Mouse (Mus musculus): ENCODE results near the gene Map2k4. TPM values are rescaled to one million over a fixed set of nuclear protein-coding genes. Genes with fewer than 3 reads are reported as not detected.

Map2k4 gene
- polyA plus RNA-seq, 1 experiment from 2014 or later, result 60.2 TPM

DNA sequence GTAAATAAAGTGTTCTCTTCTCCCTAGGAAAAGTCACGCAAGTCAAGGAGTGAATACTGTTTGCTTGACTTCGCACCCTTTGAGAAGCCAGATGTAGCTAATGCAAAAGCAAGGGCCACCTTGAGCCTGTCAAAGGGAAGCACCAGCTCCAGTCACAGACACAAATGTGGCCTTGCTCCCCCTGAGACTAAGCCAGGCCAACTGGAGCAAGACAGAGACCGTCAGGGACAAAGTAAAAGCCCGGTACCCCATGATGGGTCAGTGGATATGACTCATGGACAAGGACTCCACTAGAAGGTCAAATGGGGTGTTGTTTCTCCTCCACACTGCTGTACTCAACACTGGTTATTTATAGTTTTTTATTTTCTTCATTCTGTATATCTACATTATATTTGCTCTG, 59.2 kb downstream of the Map2k4 start:
- Histone ChIP-seq H3K36me3 (ENCODE audit: insufficient read depth, low read length) (peaks cover 15% of the 10 kb centered on the region; the same call in 1 of the 2 replicates), H3K9ac (replicated peaks; ENCODE audit: low read length) (no peak overlapping the region), H3K4me2 (replicated peaks; ENCODE audit: low read depth, low read length) (no peak overlapping the region), H3K9me3 (ENCODE audit: low read length) (no peaks in the 10 kb centered on the region), H3K4me3 (ENCODE audit: low read length) (no peak overlapping the region), H3K4me1 (ENCODE audit: insufficient read depth, low read length) (no peaks in the 10 kb centered on the region), H3K27ac (ENCODE audit: low read length) (no peak overlapping the region), H3K27me3 (ENCODE audit: insufficient read depth, low read length) (no peaks in the 10 kb centered on the region)
- 81% methylated on average over 4 of the region's 4 CpGs for WGBS
- no peak for ATAC-seq (ENCODE audit: low FRiP score, low TSS enrichment)

DNA sequence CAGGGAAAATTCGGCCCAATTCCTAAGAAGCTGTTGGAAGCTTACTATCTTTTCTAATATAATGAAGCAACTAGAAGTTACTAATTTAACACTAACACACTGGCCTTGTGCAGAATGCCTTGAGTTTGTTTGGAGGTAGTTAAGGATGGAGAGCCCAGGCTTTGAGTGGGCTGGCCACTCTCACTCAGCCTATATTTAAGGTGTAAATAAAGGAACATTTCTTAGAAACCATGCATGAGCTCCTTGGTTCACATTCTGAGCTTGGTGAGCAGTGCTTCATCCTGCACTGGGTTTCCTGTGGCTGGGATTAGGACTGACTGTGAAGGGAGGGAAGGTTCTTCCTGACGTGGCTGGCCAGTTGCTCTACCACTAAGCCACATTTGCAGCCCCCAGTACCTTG, 64.4 kb downstream of the Map2k4 start:
- Histone ChIP-seq H3K4me3 (ENCODE audit: low read length) (no peak overlapping the region), H3K36me3 (ENCODE audit: insufficient read depth, low read length) (peaks cover 15% of the 10 kb centered on the region; the same call in 1 of the 2 replicates), H3K9ac (replicated peaks; ENCODE audit: low read length) (no peak overlapping the region), H3K9me3 (ENCODE audit: low read length) (no peaks in the 10 kb centered on the region), H3K4me1 (ENCODE audit: insufficient read depth, low read length) (no peaks in the 10 kb centered on the region), H3K27me3 (ENCODE audit: insufficient read depth, low read length) (no peaks in the 10 kb centered on the region), H3K27ac (ENCODE audit: low read length) (no peak overlapping the region), H3K4me2 (replicated peaks; ENCODE audit: low read depth, low read length) (no peak overlapping the region)
- 80% methylated on average over 2 of the region's 2 CpGs for WGBS
- ATAC-seq (ENCODE audit: low FRiP score, low TSS enrichment), result no peak

GRCm38 (mm10) chr11:65721615-65722014, 66.5 kb downstream of the Map2k4 start:
- no peak overlapping the region for H3K4me2 ChIP-seq (replicated peaks; ENCODE audit: low read depth, low read length)
- no peak for ATAC-seq (ENCODE audit: low FRiP score, low TSS enrichment)
- H3K36me3 ChIP-seq (ENCODE audit: insufficient read depth, low read length), result peaks cover 18% of the 10 kb centered on the region
- H3K4me3 ChIP-seq (ENCODE audit: low read length), result no peak overlapping the region
- WGBS, result 91% methylated on average over 3 of the region's 3 CpGs
- H3K4me1 ChIP-seq (ENCODE audit: insufficient read depth, low read length), result no peaks in the 10 kb centered on the region
- no peaks in the 10 kb centered on the region for H3K27me3 ChIP-seq (ENCODE audit: insufficient read depth, low read length)
- no peaks in the 10 kb centered on the region for H3K9me3 ChIP-seq (ENCODE audit: low read length)
- no peak overlapping the region for H3K9ac ChIP-seq (replicated peaks; ENCODE audit: low read length)
- H3K27ac ChIP-seq (ENCODE audit: low read length), result no peak overlapping the region

GRCm38 (mm10) chr11:65719960-65720359, 68.1 kb downstream of the Map2k4 start:
- H3K9ac ChIP-seq (replicated peaks; ENCODE audit: low read length), result no peak overlapping the region
- ATAC-seq (ENCODE audit: low FRiP score, low TSS enrichment), result no peak
- peaks cover 14% of the 10 kb centered on the region for H3K36me3 ChIP-seq (ENCODE audit: insufficient read depth, low read length)
- H3K4me1 ChIP-seq (ENCODE audit: insufficient read depth, low read length), result no peaks in the 10 kb centered on the region
- no peak overlapping the region for H3K4me2 ChIP-seq (replicated peaks; ENCODE audit: low read depth, low read length)
- 83% methylated on average over 1 of the region's 1 CpGs for WGBS
- no peak overlapping the region for H3K4me3 ChIP-seq (ENCODE audit: low read length)
- no peak overlapping the region for H3K27ac ChIP-seq (ENCODE audit: low read length)
- no peaks in the 10 kb centered on the region for H3K27me3 ChIP-seq (ENCODE audit: insufficient read depth, low read length)
- H3K9me3 ChIP-seq (ENCODE audit: low read length), result no peaks in the 10 kb centered on the region

GRCm38 (mm10) chr11:65713830-65714229, 74.3 kb downstream of the Map2k4 start:
- H3K4me1 ChIP-seq (ENCODE audit: insufficient read depth, low read length), result no peaks in the 10 kb centered on the region
- peaks cover 16% of the 10 kb centered on the region for H3K36me3 ChIP-seq (ENCODE audit: insufficient read depth, low read length)
- no peak overlapping the region for H3K4me2 ChIP-seq (replicated peaks; ENCODE audit: low read depth, low read length)
- no peak overlapping the region for H3K27ac ChIP-seq (ENCODE audit: low read length)
- 83% methylated on average over 4 of the region's 4 CpGs for WGBS
- H3K27me3 ChIP-seq (ENCODE audit: insufficient read depth, low read length), result no peaks in the 10 kb centered on the region
- no peaks in the 10 kb centered on the region for H3K9me3 ChIP-seq (ENCODE audit: low read length)
- no peak for ATAC-seq (ENCODE audit: low FRiP score, low TSS enrichment)
- no peak overlapping the region for H3K4me3 ChIP-seq (ENCODE audit: low read length)
- no peak overlapping the region for H3K9ac ChIP-seq (replicated peaks; ENCODE audit: low read length)

DNA sequence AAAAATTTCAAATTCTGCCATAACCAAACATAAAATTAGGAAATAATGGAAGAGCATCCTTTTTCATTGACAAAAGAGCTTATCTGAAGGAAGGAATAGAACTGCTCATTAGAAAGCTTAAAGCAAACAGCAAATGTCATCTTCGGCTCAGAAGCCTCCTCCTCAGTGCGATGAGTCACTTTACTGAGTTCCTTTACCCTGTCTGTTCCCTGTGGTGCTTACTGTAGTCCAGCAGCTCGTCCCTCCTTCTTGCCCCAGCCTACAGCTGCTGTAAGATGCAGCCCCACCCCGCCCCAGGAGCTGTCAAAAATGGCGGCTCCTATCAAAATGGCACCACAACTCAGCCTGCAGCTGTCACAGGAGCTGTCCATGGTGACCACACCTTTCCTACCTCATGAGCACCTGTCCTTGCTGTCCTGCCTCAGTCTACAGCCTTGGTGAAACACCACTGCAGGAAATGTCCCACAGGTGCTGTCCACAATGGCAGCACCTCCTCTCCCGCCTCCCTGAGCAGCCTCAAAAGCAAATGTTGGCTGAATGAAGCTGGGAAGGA, 75.3 kb downstream of the Map2k4 start:
- no peak overlapping the region for H3K27ac ChIP-seq (ENCODE audit: low read length)
- peaks cover 14% of the 10 kb centered on the region for H3K36me3 ChIP-seq (ENCODE audit: insufficient read depth, low read length)
- H3K9ac ChIP-seq (replicated peaks; ENCODE audit: low read length), result no peak overlapping the region
- no peaks in the 10 kb centered on the region for H3K4me1 ChIP-seq (ENCODE audit: insufficient read depth, low read length)
- H3K4me2 ChIP-seq (replicated peaks; ENCODE audit: low read depth, low read length), result no peak overlapping the region
- 85% methylated on average over 6 of the region's 6 CpGs for WGBS
- no peaks in the 10 kb centered on the region for H3K27me3 ChIP-seq (ENCODE audit: insufficient read depth, low read length)
- H3K4me3 ChIP-seq (ENCODE audit: low read length), result no peak overlapping the region
- no peak for ATAC-seq (ENCODE audit: low FRiP score, low TSS enrichment)
- H3K9me3 ChIP-seq (ENCODE audit: low read length), result no peaks in the 10 kb centered on the region

- Histone ChIP-seq H3K4me3 (ENCODE audit: low read length) (no peak overlapping the region), H3K9me3 (ENCODE audit: low read length) (no peaks in the 10 kb centered on the region), H3K4me1 (ENCODE audit: insufficient read depth, low read length) (no peaks in the 10 kb centered on the region), H3K36me3 (ENCODE audit: insufficient read depth, low read length) (peaks cover 19% of the 10 kb centered on the region), H3K4me2 (replicated peaks; ENCODE audit: low read depth, low read length) (no peak overlapping the region), H3K27ac (ENCODE audit: low read length) (no peak overlapping the region), H3K27me3 (ENCODE audit: insufficient read depth, low read length) (no peaks in the 10 kb centered on the region), H3K9ac (replicated peaks; ENCODE audit: low read length) (no peak overlapping the region)
- 95% methylated on average over 4 of the region's 4 CpGs for WGBS
- ATAC-seq (ENCODE audit: low FRiP score, low TSS enrichment), result no peak
Measured at GRCm38 (mm10) chr11:65706784-65707183, 81.3 kb downstream of the Map2k4 start.

GRCm38 (mm10) chr11:65706176-65706575, 81.9 kb downstream of the Map2k4 start:
- Histone ChIP-seq H3K36me3 (ENCODE audit: insufficient read depth, low read length) (peaks cover 21% of the 10 kb centered on the region), H3K4me3 (ENCODE audit: low read length) (no peak overlapping the region), H3K9me3 (ENCODE audit: low read length) (no peaks in the 10 kb centered on the region), H3K27ac (ENCODE audit: low read length) (no peak overlapping the region), H3K9ac (replicated peaks; ENCODE audit: low read length) (no peak overlapping the region), H3K4me1 (ENCODE audit: insufficient read depth, low read length) (no peaks in the 10 kb centered on the region), H3K4me2 (replicated peaks; ENCODE audit: low read depth, low read length) (no peak overlapping the region), H3K27me3 (ENCODE audit: insufficient read depth, low read length) (no peaks in the 10 kb centered on the region)
- no peak for ATAC-seq (ENCODE audit: low FRiP score, low TSS enrichment)
- WGBS, result 94% methylated on average over 2 of the region's 2 CpGs

GRCm38 (mm10) chr11:65704861-65705260, 83.2 kb downstream of the Map2k4 start:
- no peaks in the 10 kb centered on the region for H3K9me3 ChIP-seq (ENCODE audit: low read length)
- no peak overlapping the region for H3K27ac ChIP-seq (ENCODE audit: low read length)
- peaks cover 32% of the 10 kb centered on the region for H3K36me3 ChIP-seq (ENCODE audit: insufficient read depth, low read length)
- no peaks in the 10 kb centered on the region for H3K27me3 ChIP-seq (ENCODE audit: insufficient read depth, low read length)
- no peak overlapping the region for H3K4me2 ChIP-seq (replicated peaks; ENCODE audit: low read depth, low read length)
- H3K9ac ChIP-seq (replicated peaks; ENCODE audit: low read length), result no peak overlapping the region
- 90% methylated on average over 4 of the region's 4 CpGs for WGBS
- H3K4me1 ChIP-seq (ENCODE audit: insufficient read depth, low read length), result no peaks in the 10 kb centered on the region
- ATAC-seq (ENCODE audit: low FRiP score, low TSS enrichment), result no peak
- H3K4me3 ChIP-seq (ENCODE audit: low read length), result no peak overlapping the region

GRCm38 (mm10) chr11:65678824-65679402, 109.2 kb downstream of the Map2k4 start:
- WGBS, result 28% methylated on average over 12 of the region's 12 CpGs
- 0 out of 2 replicates have a peak, but pooled peaks have one; percentile 19 for ATAC-seq (ENCODE audit: low FRiP score, low TSS enrichment)
- no peak overlapping the region for H3K9ac ChIP-seq (replicated peaks; ENCODE audit: low read length)
- H3K27ac ChIP-seq (ENCODE audit: low read length), result no peak overlapping the region
- no peaks in the 10 kb centered on the region for H3K27me3 ChIP-seq (ENCODE audit: insufficient read depth, low read length)
- no peaks in the 10 kb centered on the region for H3K36me3 ChIP-seq (ENCODE audit: insufficient read depth, low read length)
- H3K4me1 ChIP-seq (ENCODE audit: insufficient read depth, low read length), result no peaks in the 10 kb centered on the region
- H3K4me3 ChIP-seq (ENCODE audit: low read length), result no peak overlapping the region
- peak overlapping the region; percentile 33 for H3K4me2 ChIP-seq (replicated peaks; ENCODE audit: low read depth, low read length)
- H3K9me3 ChIP-seq (ENCODE audit: low read length), result no peaks in the 10 kb centered on the region

All from kidney, embryonic 16.5 days (tissue).